Mouse (Mus musculus): Measurements from ENCODE around the gene Cadps.

The Cadps gene

DNA sequence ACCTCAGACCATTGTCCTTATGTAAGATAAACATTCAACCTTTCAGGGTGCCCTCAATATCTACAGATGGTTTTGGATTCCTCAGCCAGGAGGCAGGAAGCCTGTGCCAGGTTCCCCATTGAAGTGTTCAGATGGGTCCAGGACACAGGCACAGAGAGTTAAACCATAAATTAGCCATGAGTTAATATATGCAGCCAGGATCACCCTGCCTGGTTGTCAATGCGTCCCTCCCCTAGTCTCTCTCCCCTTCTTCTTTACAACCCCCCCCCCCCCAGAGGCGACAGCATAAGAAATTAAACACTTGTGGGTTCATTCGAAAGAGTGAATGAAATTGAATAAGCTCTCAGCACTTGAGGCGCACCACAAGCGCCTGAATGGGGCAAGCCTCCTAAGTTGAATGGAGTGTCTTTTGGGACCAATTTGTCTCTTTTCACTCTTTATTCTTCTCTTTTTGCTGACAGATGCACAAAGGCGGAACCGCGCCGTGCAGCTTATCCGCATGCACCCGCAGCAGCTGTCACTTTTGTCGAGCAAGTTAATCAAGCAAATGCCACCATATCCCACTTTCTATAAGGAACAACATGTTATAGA is 429.5 kb downstream of the Cadps start:
- DNase-seq (ENCODE audit: extremely low spot score, low spot score), result peak; percentile 60

- DNase-seq (ENCODE audit: extremely low spot score, low spot score), result no peak
Observed at GRCm38 (mm10) chr14:12391167-12391566, 431.7 kb downstream of the Cadps start.

GRCm38 (mm10) chr14:12388806-12389436 is 434.0 kb downstream of the Cadps start:
- peak; percentile 51 for DNase-seq (ENCODE audit: extremely low spot score, low spot score)

DNA sequence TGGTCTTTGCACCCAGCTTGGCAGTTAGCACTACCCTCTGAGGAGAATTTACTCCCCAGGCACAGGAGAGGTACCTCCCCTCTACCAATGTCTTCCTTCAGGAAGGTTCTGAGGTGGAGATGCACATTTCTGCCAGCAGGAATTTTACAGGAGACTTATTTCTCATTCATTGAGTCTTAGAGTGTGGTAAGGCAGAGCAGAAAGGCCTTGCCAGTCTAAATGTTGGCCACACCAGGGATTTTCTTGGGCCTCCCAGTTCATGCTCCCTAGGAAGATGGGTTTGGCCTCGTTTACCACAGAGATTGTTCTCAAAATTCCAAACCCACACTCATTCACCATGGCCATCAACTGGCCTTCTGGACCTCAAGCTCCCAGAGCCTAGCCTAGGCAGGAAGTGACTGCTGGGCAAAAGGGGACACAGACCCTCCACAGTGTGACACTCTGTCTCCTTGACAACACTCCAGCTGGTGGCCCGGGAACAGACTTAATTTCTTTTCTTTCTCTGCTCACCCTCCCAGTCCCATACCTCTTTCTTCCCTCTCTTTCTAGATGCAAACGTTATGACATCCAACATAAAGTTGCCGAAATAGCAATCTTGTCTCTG is 434.6 kb downstream of the Cadps start:
- DNase-seq (ENCODE audit: extremely low spot score, low spot score), result peak; percentile 50

- DNase-seq (ENCODE audit: extremely low spot score, low spot score), result no peak
Observed at GRCm38 (mm10) chr14:12387176-12387575, 435.7 kb downstream of the Cadps start.

DNA sequence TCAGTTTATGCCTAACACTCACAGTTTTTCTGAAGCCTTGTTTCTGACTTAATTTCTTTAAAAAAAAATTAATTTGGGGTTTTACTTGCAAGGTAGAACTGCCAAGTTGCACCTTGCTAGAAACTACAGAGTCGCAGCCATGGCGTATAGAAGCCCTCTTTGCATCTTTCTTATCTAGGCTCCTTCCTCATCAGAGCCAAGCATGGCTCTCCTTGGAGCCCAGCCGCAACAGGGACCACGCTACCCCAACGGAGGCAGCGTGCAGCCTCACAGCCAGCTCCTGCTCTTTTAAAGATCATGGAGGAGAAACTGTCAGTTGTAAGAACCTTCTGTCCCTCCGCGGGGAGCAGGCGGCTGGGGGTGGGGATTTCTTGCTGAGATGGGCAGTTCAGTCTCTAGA is 445.0 kb downstream of the Cadps start:
- DNase-seq (ENCODE audit: extremely low spot score, low spot score), result no peak

DNA sequence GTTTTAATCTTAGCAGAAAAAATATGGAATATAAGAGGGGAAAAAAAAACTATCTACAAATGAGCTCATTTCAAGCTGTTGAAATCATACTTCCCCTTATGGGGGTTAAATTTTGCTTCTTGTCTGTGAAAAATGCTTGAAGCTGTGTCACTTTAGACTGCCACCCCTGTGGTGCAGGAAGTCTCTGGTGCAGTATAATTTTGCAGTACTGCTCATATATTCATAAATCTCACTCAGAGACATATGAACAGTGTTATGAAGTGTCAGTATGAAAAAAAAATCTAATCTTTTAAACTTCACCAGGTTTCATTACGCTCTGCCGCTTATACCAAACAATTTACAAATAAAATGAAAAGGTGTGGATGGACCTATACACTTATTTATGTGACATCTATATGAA is 445.6 kb downstream of the Cadps start:
- DNase-seq (ENCODE audit: extremely low spot score, low spot score), result no peak

DNA sequence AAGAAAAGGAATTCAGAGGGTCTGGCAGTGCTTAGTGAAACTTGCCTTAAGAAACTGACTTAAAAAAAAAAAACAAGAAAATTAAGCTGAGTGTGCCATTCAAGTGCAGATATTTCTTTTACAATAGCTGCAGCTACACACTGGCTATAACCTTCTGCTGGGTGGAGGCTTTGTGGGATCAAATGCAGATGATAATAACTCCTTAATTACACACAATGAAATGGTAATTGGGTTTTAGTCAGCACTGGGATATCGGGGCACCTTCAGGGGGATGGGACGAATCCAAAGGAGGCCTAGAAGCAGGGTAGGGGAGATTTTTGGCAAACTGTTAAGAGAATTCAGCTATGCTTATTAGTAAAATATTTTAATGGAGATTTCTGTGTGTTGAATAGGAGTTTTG is 447.4 kb downstream of the Cadps start:
- no peak for DNase-seq (ENCODE audit: extremely low spot score, low spot score)

- DNase-seq (ENCODE audit: extremely low spot score, low spot score), result peak; percentile 31
Observed at GRCm38 (mm10) chr14:12350271-12350916, 472.5 kb downstream of the Cadps start.

- DNase-seq (ENCODE audit: extremely low spot score, low spot score), result peak; percentile 47
Observed at GRCm38 (mm10) chr14:12349334-12350090, 473.4 kb downstream of the Cadps start.

DNA sequence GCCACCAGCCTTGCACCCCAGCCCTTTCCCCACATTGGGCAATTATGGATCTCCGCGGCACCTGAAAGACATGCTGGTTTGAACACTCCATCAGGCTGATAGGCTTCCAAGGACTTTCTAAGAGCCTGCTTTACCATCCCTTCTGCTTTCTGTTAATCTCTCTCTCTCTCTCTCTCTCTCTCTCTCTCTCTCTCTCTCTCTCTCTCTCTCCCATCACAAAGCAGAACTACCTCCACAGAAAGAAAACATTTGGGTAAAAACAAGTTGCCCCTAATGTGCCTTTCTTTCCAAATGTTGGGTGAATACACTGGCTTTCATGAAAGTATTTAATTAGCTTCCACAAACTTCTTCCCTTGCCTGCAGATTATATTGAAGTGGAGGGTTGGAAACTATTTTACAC is 474.8 kb downstream of the Cadps start, which contains the start of gene Fezf2:
Fezf2 (minus strand) TSS at position 101 of the 400 bp plus-strand sequence.
- DNase-seq (ENCODE audit: extremely low spot score, low spot score), result no peak

- peak; percentile 59 for DNase-seq (ENCODE audit: extremely low spot score, low spot score)
Observed at GRCm38 (mm10) chr14:12346865-12347600, 475.8 kb downstream of the Cadps start.

GRCm38 (mm10) chr14:12346011-12346864 is 476.6 kb downstream of the Cadps start:
- DNase-seq (ENCODE audit: extremely low spot score, low spot score), result peak; percentile 58

GRCm38 (mm10) chr14:12345241-12345921 is 477.5 kb downstream of the Cadps start:
- DNase-seq (ENCODE audit: extremely low spot score, low spot score), result peak; percentile 63

- no peak for DNase-seq (ENCODE audit: extremely low spot score, low spot score)
Observed at GRCm38 (mm10) chr14:12344746-12345240, 478.1 kb downstream of the Cadps start.

GRCm38 (mm10) chr14:12344061-12344745 is 478.7 kb downstream of the Cadps start:
- peak; percentile 62 for DNase-seq (ENCODE audit: extremely low spot score, low spot score)

DNA sequence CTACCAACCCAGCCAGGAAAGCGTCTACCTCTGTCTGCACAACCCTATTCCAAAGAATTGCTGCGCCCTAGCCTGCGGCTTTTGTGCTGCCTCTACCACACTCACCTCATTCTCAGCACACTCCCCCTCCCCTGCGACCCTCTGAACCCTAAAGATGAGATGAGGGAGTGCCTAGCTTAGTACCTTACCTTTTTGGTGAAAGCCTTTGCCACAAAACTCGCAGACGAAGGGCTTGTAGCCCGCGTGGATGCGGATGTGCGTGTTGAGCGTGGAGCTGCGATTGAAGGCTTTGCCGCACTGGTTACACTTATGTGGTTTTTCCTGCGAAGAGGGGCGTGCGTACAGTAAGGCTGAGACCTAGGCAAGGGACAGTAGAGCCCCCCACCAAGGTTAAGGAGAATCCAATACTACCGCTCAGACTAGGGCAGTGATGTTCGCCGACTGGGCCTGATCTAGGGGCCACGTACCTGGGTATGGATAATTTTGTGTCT is 479.4 kb downstream of the Cadps start:
- DNase-seq (ENCODE audit: extremely low spot score, low spot score), result peak; percentile 61

DNA sequence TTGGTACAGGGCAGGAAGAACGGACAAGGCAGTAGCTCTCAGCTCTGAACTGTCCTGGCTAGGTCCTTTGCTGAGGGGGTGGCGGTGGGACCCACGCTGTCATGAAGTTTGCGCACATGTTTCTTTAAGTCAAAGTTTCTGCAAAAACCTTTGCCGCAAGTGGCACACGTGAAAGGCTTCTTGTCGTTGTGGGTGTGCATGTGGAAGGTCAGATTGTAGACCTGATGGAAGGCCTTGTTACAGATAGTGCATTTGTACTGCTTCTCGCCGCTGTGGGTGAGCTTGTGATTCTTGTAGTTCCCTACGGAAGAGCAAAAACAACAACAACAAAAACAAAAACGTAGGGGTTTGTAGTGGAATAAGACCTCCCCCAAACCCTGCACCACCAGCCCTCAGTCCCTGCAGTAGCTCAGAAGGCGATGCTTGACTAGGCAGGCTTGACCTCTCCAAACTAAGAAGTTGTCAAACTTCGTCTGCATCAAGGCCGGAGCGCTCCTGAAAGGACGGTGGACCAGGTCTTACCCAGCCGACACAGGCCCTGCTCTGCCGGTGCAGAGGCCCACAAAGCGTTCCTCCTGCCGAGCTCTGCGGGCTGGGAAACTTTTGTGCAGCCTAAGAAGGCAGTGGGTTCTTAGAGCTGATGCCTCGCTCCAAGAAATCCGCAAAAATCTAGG is 480.3 kb downstream of the Cadps start:
- DNase-seq (ENCODE audit: extremely low spot score, low spot score), result peak; percentile 56
